Mouse (Mus musculus) retina, adult 2 months (tissue): Measurements from ENCODE around the gene Sh3d19.

Experiments used
- DNase-seq: peaks from one replicate; pipeline ENCODE4 v3.0.0-alpha.2; 2012; ENCODE audit warnings: low read depth, low spot score

The Sh3d19 gene

GRCm38 (mm10) chr3:85970742-85971598 lies at the start of gene Sh3d19:
Sh3d19 (plus strand) TSS chr3:85971109.
- no peak for DNase-seq

DNA sequence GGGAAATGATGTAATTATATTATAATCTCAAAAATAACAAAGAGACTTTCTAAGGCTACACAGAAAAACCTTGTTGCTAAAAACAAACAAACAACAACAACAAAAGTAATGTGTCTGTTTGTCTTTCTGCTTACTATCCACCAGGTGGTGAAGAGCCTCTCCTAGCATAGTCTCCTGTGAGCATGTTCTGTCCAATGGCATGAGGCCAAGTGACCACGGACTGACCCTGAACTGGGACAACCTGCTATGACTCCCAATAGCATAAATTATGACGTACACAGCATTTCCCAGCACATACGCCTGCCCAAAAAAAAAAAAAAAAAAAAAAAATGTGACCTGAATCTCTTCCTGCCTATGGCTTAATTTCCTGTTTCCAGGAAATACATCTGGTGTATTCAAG lies 48.6 kb upstream of the Sh3d19 start:
- DNase-seq = no peak

DNA sequence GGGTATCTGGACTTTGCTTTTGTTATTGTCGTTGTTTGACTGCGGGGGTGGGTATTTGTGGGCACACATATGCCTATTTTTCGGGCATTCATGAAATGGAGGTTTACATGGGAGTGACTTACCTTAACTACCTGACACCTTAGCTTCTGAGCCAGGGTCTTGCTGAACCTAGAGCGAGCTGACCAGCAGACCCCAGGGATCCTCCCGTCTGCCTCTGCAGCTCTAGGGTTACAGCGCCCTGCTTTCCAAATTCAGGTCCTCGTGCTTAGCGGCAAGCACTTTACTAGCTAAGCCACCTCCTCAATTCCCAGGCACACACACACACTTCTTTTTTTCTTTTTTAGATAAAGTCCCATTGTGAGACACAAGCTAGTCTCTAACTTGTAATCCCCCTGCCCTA lies 47.6 kb upstream of the Sh3d19 start:
- DNase-seq = no peak

DNA sequence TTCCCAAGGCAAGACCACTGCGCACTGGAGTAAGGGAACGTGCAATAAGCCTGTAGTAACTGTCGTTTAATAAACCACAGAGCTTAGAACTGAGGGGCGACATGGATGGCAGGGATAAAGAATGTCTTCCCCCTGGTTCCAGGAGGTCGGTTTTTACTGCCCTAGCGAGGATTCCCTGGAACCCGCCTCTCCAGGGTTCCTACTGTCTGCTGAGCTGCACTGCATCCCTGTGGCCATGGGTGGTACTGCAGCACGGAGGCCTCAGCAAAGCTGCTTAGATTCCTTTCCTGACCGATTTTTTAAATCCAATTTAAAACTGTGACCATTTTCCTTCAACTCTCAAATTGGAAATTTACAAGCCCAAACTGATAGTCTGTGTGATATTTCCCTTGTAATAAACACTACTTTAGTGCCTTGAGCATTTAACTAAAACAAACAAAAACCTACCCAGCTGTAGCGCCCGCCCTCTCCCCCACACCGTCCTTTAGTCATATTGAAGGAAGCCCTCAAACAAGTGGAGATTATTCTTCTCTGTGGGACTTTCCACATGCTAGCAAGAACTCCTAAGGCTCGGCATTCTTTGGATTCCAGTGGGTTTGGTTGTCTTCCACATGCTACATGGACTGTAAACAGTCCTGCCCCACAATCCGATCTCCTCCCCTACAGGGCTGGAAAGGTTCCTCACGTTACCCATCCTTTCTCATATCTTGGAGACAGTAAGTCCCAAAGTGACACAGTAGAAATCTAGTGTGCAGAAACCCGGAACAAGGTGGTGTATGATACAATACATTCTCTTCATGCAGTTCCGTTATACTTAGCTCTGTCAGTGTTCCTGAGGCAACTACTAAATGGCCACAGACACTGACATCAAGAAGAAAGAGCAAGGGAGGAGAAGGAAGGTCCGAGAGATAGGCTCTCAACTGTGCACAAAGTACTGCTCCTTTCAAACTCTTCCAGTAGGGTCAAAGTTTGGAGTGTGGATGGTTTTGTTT lies 46.7 kb upstream of the Sh3d19 start:
- peak; percentile 63 for DNase-seq

DNA sequence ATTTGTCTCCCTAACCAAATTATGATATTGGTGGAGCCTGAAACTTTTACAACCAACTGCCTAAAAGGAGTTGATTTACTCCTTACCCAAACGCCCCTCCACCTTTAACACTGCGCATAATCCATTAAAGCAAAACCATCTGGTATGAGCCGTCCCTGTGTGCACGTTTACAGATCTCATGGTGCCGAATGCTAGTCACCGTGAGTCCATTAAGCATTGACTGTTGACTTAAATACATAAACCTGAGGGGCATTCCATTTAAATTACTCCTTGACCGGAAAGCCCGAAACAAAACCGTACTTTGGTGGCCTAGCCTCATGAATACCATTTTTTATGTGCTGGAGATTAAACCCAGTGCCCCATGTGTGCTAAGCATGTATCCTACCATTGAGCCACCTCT lies 43.6 kb upstream of the Sh3d19 start:
- DNase-seq = no peak

DNA sequence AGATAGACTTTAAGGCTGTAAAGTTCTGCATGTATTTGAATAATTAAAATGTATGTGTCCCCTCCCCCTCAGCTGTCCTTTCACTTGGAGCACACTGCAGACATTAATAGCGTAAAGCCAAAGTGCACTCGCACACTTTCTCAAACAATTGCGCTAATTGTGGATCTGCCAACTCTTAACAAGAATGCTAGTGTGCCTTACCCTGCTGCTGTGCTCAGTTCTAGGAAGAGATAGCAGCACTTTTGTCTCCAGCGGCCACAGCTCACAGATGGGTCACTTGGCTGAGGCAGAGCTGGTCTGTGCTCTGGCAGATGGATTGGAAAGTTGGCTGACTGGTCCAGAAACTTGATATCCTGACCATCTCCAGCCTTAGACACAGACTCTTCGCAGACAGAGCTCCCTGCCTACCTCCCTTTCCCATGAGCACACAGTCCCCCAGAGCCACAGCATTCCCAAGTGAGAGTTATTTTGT lies 42.7 kb upstream of the Sh3d19 start:
- no peak for DNase-seq

DNA sequence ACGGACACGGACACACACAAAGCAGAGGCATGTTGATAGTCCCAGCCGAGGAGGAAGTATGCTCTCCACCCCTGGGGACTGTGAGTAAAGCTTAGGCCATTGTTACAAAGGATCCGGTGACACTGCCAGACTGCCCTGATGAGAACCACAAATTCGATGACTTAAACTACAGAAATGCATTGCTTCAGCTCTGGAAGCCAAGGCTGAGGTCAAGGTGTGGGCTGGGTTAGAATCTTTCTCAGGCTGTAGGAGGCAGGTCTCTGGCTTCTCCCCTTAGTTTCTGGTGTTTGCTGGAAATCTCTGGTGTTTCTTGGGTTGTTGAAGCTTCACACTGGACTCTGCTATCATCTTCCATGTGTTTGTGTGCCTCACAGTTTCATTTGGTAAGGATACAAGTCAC lies 41.2 kb upstream of the Sh3d19 start:
- no peak for DNase-seq

GRCm38 (mm10) chr3:85930671-85931255 lies 40.1 kb upstream of the Sh3d19 start:
- DNase-seq = no peak

DNA sequence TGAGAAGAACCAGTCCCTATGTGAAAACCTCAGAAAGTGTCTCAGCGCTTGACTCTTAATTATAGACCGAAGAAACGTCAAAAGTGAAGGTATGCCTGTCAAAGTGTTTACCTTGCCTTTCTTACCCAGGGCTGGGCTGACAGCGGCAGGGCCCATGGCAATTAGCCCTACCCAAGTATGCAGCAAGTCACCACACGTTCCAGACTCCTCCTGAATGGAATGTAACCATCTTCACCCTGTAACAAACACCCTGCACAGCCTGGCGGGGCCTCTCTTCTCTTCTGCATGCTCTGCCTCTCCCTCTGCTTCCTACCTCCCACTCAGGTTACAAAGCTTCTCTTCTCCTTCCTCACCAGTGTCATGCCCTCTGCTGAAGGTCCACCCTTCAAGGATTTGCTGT lies 39.0 kb upstream of the Sh3d19 start:
- DNase-seq = no peak

DNA sequence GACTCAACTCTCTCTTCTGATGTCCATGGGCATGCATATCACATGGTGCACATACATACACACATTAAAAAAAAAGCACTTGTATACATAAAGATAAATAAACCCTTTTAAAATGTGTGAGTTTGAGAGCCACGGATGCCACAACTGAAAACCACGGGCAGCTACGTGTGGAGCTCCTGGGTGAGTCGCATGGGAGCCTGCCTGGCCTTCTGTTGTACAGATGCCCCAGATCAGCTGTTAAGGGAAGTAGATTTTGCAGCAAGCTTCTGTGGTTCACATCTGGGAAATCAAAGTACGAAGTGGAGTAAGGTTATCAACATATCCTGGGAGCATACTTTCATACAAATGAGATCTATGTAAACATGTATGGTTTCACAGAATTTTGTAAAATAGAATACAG lies 37.3 kb upstream of the Sh3d19 start:
- no peak for DNase-seq

DNA sequence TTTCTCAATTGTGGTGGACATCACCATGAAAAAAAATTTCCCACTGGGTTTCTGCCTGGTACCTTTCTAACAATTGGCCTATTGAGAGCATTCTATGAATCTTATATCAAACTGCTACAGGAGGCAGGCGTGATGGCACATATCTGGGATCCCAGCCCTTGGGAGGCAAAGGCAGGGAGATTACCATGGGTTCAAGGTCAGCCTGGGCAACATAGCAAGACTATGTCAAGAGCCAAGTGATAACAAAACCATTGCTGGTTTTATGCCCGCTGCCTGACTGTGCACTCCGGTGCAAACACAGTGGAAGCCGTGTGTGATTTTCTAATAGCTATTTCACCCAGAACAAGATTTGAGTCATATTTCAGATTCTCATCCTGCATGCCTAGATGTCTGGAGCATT lies 20.0 kb upstream of the Sh3d19 start:
- no peak for DNase-seq

DNA sequence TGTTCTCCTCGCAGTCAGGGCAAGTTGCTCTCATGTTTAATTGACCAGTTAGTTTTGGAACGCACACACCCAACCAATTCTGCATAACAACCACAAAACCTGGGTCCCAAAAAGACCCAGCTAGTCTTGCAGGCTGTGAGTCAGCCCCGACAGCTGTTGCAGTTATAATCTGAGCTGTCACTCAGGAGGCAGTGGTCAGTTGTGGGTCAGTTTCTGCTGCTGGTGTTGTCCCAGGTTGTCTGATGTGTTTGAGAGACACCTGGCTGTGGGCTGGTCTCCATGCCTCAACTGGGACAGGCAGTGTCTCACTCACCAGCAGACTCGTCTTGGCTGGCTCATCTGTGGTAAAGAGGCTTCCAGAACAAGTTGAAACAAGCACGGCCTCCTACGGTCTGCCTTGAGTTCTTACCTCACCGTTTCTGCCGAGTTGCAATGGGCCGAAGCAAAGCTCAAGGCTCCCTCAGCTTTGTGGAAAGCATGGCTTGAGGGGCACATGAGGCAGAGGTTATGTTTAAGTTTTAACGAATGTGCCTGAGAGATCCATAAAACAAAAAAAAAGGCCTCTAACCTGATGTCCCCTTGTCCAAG lies 18.1 kb upstream of the Sh3d19 start:
- no peak for DNase-seq

GRCm38 (mm10) chr3:85955269-85955668 lies 15.6 kb upstream of the Sh3d19 start:
- DNase-seq = no peak

DNA sequence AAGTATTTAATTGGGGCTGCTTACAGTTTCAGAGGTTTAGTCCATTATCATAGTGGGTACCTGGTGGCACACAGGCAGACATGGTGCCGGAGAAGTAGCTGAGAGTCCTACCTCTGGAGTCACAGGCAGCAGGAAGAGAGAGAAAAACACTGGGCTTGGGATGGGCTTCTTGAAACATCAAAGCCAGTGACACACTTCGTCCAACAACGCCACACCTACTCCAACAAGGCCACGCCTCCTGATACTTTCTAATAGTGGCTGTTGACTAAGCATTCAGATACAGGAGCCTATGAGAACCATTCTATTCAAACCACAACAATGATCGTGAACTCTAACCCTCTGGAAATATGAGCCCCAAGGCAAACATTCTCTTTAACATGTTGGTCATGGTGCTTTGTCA lies 15.2 kb upstream of the Sh3d19 start:
- no peak for DNase-seq

- no peak for DNase-seq
These were observed 11.2 kb upstream of the Sh3d19 start for GRCm38 (mm10) chr3:85959669-85960068.

- no peak for DNase-seq
These were observed 9.8 kb upstream of the Sh3d19 start for GRCm38 (mm10) chr3:85961134-85961533.

DNA sequence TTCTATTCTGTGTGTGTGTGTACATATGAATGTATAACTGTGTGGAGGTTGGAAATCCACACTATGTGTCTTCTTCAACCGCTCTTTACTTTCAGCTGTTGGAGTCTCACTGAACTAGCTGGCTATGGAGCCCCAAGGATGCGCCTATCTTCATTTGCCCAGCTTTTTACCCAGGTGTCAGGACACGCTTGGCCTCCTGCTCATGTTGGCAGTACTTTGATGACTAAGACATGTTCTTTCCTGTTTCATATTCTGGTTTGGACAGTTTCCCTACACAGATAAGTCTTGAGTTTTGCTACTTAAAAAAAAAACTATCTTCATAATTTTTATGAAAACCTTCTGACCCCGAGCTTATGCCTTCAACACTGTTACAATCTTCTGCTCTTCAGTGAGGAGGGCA lies 5.4 kb upstream of the Sh3d19 start:
- DNase-seq = no peak

GRCm38 (mm10) chr3:85969040-85969439 lies 1.9 kb upstream of the Sh3d19 start:
- DNase-seq = no peak

- no peak for DNase-seq
These were observed 678 bp downstream of the Sh3d19 start for GRCm38 (mm10) chr3:85971599-85971975.

GRCm38 (mm10) chr3:85973376-85974140 lies 2.6 kb downstream of the Sh3d19 start:
- DNase-seq = no peak

DNA sequence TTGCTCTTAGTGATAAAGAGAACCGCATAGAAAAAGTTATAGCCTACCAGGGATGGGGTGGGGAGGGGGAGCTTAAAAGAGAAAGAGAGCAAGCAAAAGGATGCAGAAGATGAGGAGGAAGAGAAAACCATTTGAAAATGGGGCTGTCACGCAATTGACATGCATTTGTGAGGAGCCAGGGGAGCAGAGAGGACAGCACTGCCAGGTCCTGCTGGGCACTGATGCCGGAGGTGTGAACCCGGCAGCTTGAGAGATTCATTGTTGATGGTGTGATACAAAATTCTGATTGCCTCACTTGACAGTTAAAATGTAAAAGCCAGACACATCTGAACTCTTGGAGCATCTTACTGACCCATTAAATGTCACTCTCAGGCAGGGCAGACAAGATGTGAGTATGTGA lies 3.5 kb downstream of the Sh3d19 start:
- no peak for DNase-seq
